Mouse (Mus musculus) heart, postnatal 0 days (tissue): ENCODE results near the gene Gm5767. TPM values are rescaled to one million over a fixed set of nuclear protein-coding genes. Genes with fewer than 3 reads are reported as not detected.

Experiments
- ATAC-seq: fragments of 200-750 bp; cut with Nextera tagmentation; 2 replicates; pipeline ENCODE4 v1.8.0; 2017; ENCODE audit warnings: low read depth, moderate number of reproducible peaks, moderate library complexity; ENCODE audit not compliant: insufficient read depth
- DNase-seq: peaks from one replicate; pipeline ENCODE4 v3.0.0-alpha.2; 2016; ENCODE audit warnings: low spot score
- H3K27ac ChIP-seq: fragments of 300-500 bp; sonication (generic); 2 replicates; pipeline ENCODE4 v1.5.1; 2014; ENCODE audit warnings: low read depth, mild to moderate bottlenecking
- H3K27me3 ChIP-seq: fragments of 300-500 bp; sonication (generic); 2 replicates; pipeline ENCODE4 v1.6.1; 2014; ENCODE audit warnings: low read length, mixed read lengths; ENCODE audit not compliant: control insufficient read depth, insufficient read depth
- H3K36me3 ChIP-seq: fragments of 300-500 bp; sonication (generic); replicated peaks from 2 replicates; pipeline ENCODE4 v1.6.1; 2014; ENCODE audit warnings: low read length, mixed read lengths; ENCODE audit not compliant: control insufficient read depth, insufficient read depth
- H3K4me1 ChIP-seq: fragments of 300-500 bp; sonication (generic); 2 replicates; pipeline ENCODE4 v1.6.1; 2014; ENCODE audit warnings: antibody characterized with exemption; ENCODE audit not compliant: control insufficient read depth, insufficient read depth
- H3K4me2 ChIP-seq: fragments of 300-500 bp; sonication (generic); 2 replicates; pipeline ENCODE4 v1.6.1; 2014; ENCODE audit warnings: low read depth, mild to moderate bottlenecking, low read length, moderate library complexity
- H3K4me3 ChIP-seq: fragments of 300-500 bp; sonication (generic); 2 replicates; pipeline ENCODE4 v1.5.1; 2014; ENCODE audit warnings: low read depth, low read length
- H3K9ac ChIP-seq: fragments of 300-500 bp; sonication (generic); replicated peaks from 2 replicates; pipeline ENCODE4 v1.6.1; 2014; ENCODE audit warnings: low read depth, low read length, mixed read lengths
- H3K9me3 ChIP-seq: fragments of 300-500 bp; sonication (generic); replicated peaks from 2 replicates; pipeline ENCODE4 v1.6.1; 2016; ENCODE audit warnings: low read length; ENCODE audit not compliant: control insufficient read depth
- CTCF ChIP-seq: IDR thresholded peaks from 2 replicates; pipeline ENCODE4 v1.5.1; 2016; ENCODE audit warnings: antibody characterized with exemption, control low read depth, low read depth
- EP300 ChIP-seq: IDR thresholded peaks from 2 replicates; pipeline ENCODE4 v1.6.1; 2016; ENCODE audit warnings: antibody characterized with exemption, low read depth
- WGBS: fragments of 180-500 bp; shearing (Covaris S2); extraction: QIAGEN DNeasy Blood & Tissue Kit; methylation state at CpG from one replicate; pipeline ENCODE4 v1.1.7; 2014; 5-methylcytosine and 5-hydroxymethylcytosine counted together
- polyA plus RNA-seq: library from polyadenylated mRNA; unstranded; fragments of >200 nt; fragmentation: Nextera tagmentation; extraction: Ambion mirVana; gene quantifications from 2 replicates; pipeline ENCODE4 v1.2.1, GENCODE M21; 2015
- total RNA-seq: library from RNA; depleted of rRNA; stranded (reverse); fragments of >200 nt; gene quantifications from 2 replicates; pipeline ENCODE4 v1.2.3, GENCODE M21; 2014; ENCODE audit warnings: low replicate concordance

Gm5767 gene
- total and polyA plus RNA-seq, 2 experiments from 2014 or later: not detected

DNA sequence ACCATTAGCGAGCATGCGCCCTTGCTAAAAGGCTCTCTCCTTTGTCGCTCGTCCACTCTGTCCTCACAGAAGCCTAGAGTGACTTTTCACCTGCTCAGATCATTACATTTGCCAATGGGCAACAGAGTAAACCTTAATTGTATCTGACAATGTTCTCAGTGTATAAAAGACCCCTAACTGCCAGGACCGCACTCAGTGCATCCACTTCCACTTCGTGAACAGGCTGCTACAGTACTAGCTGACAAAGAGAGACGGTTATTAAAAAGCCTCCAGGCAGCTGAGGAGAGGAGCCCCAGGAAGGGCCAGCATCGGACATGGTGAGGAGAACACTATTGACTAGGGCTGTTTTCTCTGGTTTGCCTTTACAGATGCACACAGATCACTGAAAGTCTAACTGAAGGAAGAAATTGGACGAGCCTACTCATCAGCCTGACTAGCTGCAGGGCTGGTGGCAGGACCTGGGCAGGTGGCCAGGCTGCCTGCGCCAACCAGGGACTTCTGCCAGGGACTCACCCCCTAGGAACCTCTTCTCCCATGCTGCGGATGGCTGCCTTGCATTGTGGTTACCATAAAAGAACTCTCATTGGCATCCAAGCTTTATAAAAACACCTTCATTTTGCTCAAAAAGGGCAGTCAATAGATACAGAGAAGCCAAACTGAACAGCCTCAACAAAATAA, 9.5 kb downstream of the Gm5767 start:
- WGBS: 74% methylated on average over 11 of the region's 11 CpGs
- ATAC-seq (no peak), DNase-seq (no peak)
- no peak overlapping the region for H3K4me3 ChIP-seq
- H3K4me1 ChIP-seq: no peaks in the 10 kb centered on the region
- H3K27ac ChIP-seq: no peak overlapping the region
- no peaks in the 10 kb centered on the region for H3K9me3 ChIP-seq
- no peak overlapping the region for H3K9ac ChIP-seq
- TF ChIP-seq EP300: no peak
- no peak for TF ChIP-seq CTCF
- H3K27me3 ChIP-seq: no peaks in the 10 kb centered on the region
- peaks cover 60% of the 10 kb centered on the region for H3K36me3 ChIP-seq
- no peak overlapping the region for H3K4me2 ChIP-seq

DNA sequence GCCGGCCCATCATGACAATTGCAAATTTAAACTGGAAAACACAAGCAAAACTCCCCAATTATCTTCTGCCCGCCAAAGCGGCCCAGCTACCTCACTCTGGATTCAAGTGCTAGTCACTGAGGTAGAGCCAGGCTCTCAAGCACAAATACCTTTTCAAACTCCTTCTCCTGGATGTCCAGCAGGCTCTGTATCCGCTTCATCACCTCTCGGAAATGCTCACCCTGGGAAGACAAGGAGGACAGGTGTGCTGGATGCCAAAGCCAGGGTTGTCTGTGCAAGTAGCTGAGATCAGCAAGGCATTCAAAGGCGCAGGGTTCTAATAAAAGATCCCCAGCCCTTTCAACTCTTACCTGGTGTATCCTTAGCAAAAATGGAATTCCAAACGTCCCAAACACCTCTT, 10.6 kb downstream of the Gm5767 start:
- Histone ChIP-seq H3K27me3 (no peaks in the 10 kb centered on the region), H3K4me1 (no peaks in the 10 kb centered on the region), H3K27ac (no peak overlapping the region), H3K4me3 (no peak overlapping the region), H3K9ac (no peak overlapping the region), H3K4me2 (no peak overlapping the region), H3K9me3 (no peaks in the 10 kb centered on the region), H3K36me3 (peaks cover 70% of the 10 kb centered on the region)
- 94% methylated on average over 7 of the region's 7 CpGs for WGBS
- TF ChIP-seq EP300: no peak
- TF ChIP-seq CTCF: no peak
- DNase-seq (no peak), ATAC-seq (no peak)

DNA sequence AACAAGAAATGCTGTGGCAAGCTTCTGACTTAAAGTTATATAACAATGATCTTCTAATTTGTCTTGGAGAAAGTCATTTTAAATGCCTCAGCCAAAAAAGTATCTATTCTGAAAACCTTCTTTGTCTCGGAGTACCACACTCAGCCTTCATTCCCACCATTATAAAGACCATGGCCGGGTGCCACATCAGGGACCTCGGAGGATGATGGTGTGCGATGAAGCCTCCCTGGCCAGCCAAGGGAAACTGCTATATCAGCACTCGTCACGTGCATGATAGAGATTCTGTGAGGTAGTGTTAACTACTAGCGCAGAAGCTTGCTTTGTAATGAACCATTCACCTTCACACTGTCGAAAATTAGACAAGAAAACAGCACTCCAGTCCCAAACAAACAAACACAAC, 19.0 kb downstream of the Gm5767 start:
- Histone ChIP-seq H3K36me3 (peaks cover 97% of the 10 kb centered on the region), H3K9me3 (no peaks in the 10 kb centered on the region), H3K4me3 (no peak overlapping the region), H3K4me2 (no peak overlapping the region), H3K4me1 (no peaks in the 10 kb centered on the region), H3K27ac (no peak overlapping the region), H3K27me3 (no peaks in the 10 kb centered on the region), H3K9ac (no peak overlapping the region)
- WGBS: 81% methylated on average over 8 of the region's 8 CpGs
- TF ChIP-seq CTCF (no peak), EP300 (no peak)
- no peak for ATAC-seq
- no peak for DNase-seq

DNA sequence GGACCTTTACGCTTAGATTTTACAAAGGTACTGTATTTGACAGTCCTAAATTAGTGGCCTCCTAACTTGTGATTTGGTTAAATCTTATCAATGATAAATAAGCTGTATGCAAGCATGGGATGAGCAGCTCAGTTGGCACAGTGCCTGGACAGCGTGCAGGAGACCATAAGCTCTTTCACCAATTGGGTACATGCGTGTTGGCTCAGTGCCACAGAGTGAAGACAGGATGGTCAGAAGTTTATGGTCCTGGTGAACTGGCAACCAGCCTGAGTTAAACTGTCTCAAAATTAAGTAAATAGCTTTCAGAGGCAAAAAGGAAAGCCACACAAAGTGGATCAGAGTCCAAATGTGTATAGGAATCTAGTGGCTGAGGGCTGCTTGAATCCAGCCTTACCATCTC, 20.0 kb downstream of the Gm5767 start:
- ATAC-seq (no peak), DNase-seq (no peak)
- no peak for TF ChIP-seq CTCF
- no peak for TF ChIP-seq EP300
- Histone ChIP-seq H3K9me3 (no peaks in the 10 kb centered on the region), H3K9ac (no peak overlapping the region), H3K4me1 (no peaks in the 10 kb centered on the region), H3K27ac (no peak overlapping the region), H3K4me3 (no peak overlapping the region), H3K4me2 (no peak overlapping the region), H3K36me3 (peaks cover 96% of the 10 kb centered on the region), H3K27me3 (no peaks in the 10 kb centered on the region)
- WGBS: 77% methylated on average over 3 of the region's 3 CpGs

DNA sequence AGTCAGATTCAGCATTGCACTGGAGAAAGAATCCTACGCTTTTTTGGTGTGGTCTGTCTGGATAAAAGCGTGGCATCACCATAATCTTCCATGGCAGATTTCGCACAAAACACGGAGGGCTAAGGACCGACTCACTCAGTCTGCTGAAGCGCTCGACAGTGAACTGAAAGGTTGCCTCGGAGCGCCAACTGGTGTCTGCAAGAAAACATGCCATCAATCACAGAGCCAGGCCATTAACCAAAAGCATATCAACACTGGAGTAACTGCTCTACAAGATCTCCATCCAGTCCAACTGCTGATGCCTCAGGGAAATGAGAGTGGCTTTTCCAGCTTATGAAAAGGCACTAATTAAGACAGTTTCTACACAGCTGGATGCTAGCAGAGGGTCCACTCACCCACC, 31.4 kb downstream of the Gm5767 start:
- H3K4me2 ChIP-seq: no peak overlapping the region
- TF ChIP-seq CTCF (no peak), EP300 (no peak)
- no peak overlapping the region for H3K27ac ChIP-seq
- H3K9me3 ChIP-seq: no peaks in the 10 kb centered on the region
- H3K9ac ChIP-seq: no peak overlapping the region
- WGBS: 79% methylated on average over 9 of the region's 9 CpGs
- H3K4me3 ChIP-seq: no peak overlapping the region
- no peak for ATAC-seq
- DNase-seq: no peak
- no peaks in the 10 kb centered on the region for H3K4me1 ChIP-seq
- H3K27me3 ChIP-seq: no peaks in the 10 kb centered on the region
- H3K36me3 ChIP-seq: peaks cover 78% of the 10 kb centered on the region

DNA sequence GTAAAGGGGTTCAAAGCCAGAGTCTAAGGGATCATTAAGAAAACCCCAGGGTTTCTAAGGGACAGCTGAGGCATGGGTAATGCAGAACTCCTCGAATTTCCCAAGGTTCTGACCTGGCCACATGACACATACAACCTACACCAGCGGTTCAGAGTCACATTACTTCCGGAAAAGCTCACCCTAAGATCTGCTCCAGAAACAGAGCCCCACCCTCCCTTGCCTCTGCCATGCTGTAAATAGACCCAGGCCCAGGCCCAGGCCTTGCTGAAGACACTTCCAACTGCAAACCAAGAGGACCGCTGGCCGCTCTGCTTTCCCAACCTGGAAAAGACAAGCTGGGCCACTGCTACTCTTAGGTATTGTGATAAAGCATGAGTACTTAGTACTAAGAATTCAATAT, 34.3 kb downstream of the Gm5767 start:
- DNase-seq (no peak), ATAC-seq (no peak)
- H3K4me3 ChIP-seq: no peak overlapping the region
- H3K36me3 ChIP-seq: peaks cover 51% of the 10 kb centered on the region
- H3K4me1 ChIP-seq: peaks cover 12% of the 10 kb centered on the region; the same call in 1 of the 2 replicates
- H3K4me2 ChIP-seq: no peak overlapping the region
- H3K27me3 ChIP-seq: no peaks in the 10 kb centered on the region
- WGBS: 85% methylated on average over 5 of the region's 5 CpGs
- H3K27ac ChIP-seq: no peak overlapping the region
- H3K9ac ChIP-seq: no peak overlapping the region
- H3K9me3 ChIP-seq: no peaks in the 10 kb centered on the region
- TF ChIP-seq CTCF (no peak), EP300 (no peak)
